Mouse (Mus musculus) limb, embryonic 12.5 days (tissue): ENCODE measurements at regions not wholly inside any gene's neighbourhood (a gene's known extent, or its start where the extent isn't known, plus 50 kb on each side); places are given as distances from the start of the nearest gene placed in this dataset.

Source experiments
- ATAC-seq: fragments of 200-750 bp; cut with Nextera tagmentation; 2 replicates; pipeline ENCODE4 v1.8.0; 2017; ENCODE audit warnings: low read depth, moderate TSS enrichment; ENCODE audit not compliant: insufficient number of reproducible peaks, insufficient read depth, low FRiP score, low TSS enrichment
- H3K27ac ChIP-seq: fragments of 300-500 bp; sonication (generic); 2 replicates; pipeline ENCODE4 v1.5.1; 2016; ENCODE audit warnings: mild to moderate bottlenecking, moderate library complexity
- H3K27me3 ChIP-seq: fragments of 300-500 bp; sonication (generic); 2 replicates; pipeline ENCODE4 v1.6.1; 2016; ENCODE audit warnings: mild to moderate bottlenecking, moderate library complexity
- H3K36me3 ChIP-seq: fragments of 300-500 bp; sonication (generic); 2 replicates; pipeline ENCODE4 v1.6.1; 2016; ENCODE audit warnings: mild to moderate bottlenecking, moderate library complexity
- H3K4me1 ChIP-seq: fragments of 300-500 bp; sonication (generic); replicated peaks from 2 replicates; pipeline ENCODE4 v1.6.1; 2016
- H3K4me2 ChIP-seq: fragments of 300-500 bp; sonication (generic); 2 replicates; pipeline ENCODE4 v1.6.1; 2016; ENCODE audit warnings: mild to moderate bottlenecking, moderate library complexity
- H3K4me3 ChIP-seq: fragments of 300-500 bp; sonication (generic); replicated peaks from 2 replicates; pipeline ENCODE4 v1.5.1; 2016; ENCODE audit warnings: mild to moderate bottlenecking
- H3K9ac ChIP-seq: fragments of 300-500 bp; sonication (generic); replicated peaks from 2 replicates; pipeline ENCODE4 v1.6.1; 2016; ENCODE audit warnings: mild to moderate bottlenecking, moderate library complexity
- H3K9me3 ChIP-seq: fragments of 300-500 bp; sonication (generic); 2 replicates; pipeline ENCODE4 v1.6.1; 2016; ENCODE audit warnings: mild to moderate bottlenecking, moderate library complexity
- WGBS: fragments of 180-500 bp; shearing (Covaris S2); methylation state at CpG from one replicate; pipeline ENCODE4 v1.1.7; 2016; 5-methylcytosine and 5-hydroxymethylcytosine counted together

DNA sequence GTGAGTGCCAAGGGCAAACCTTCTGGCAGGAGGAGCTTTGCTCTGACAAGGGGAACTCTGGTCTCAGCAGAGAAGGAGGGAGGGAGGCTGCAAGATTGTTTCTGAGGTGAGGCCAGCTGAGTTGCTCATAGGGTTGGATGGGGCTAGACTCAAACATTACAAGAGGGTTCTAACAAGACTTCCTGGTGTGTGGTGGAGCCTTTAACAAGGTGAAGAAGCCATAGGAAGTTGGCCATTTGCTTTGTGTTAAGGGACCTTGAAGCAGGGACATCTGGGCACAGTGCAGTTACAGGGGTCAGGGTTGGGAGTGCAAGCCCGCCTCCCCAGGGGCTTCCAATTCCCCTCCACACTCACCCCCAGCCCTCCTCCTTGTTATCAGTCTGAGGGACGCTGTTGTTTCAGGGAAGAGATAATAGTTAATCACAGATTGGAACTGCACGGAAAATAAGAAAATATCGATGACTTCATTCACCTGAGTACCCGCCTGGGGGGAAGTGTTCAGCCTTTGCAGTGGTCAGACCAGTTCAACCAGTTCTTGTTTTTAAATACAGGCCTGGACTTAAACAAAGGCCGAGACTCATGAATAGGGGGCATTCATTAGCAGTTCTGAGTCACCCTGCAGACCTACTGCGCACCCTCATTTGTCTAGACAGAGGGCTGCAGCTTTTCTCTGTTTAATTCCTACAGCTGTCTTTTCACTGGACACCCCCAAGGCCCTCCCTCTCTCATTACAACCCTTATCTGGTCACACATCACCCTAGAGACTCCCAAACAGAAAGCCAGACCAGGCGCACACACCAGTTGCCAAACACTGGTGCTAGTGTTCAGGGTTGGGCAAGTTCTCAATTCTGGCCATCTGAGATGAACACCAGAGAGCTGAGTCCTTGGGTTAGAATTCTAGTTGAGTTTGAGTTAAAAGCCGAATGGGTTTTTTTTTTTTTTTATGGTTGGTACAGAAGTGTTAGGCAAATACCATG lies 139.5 kb downstream of the Bcl2l11 start:
- no peak overlapping the region for H3K9ac ChIP-seq
- H3K9me3 ChIP-seq: no peaks in the 10 kb centered on the region
- H3K36me3 ChIP-seq: no peaks in the 10 kb centered on the region
- H3K4me3 ChIP-seq: no peak overlapping the region
- H3K4me2 ChIP-seq: no peak overlapping the region
- 42% methylated on average over 9 of the region's 9 CpGs for WGBS
- no peak overlapping the region for H3K27ac ChIP-seq
- H3K4me1 ChIP-seq: peaks cover 7% of the 10 kb centered on the region; the same call in 1 of the 2 replicates
- ATAC-seq: no peak
- no peaks in the 10 kb centered on the region for H3K27me3 ChIP-seq

DNA sequence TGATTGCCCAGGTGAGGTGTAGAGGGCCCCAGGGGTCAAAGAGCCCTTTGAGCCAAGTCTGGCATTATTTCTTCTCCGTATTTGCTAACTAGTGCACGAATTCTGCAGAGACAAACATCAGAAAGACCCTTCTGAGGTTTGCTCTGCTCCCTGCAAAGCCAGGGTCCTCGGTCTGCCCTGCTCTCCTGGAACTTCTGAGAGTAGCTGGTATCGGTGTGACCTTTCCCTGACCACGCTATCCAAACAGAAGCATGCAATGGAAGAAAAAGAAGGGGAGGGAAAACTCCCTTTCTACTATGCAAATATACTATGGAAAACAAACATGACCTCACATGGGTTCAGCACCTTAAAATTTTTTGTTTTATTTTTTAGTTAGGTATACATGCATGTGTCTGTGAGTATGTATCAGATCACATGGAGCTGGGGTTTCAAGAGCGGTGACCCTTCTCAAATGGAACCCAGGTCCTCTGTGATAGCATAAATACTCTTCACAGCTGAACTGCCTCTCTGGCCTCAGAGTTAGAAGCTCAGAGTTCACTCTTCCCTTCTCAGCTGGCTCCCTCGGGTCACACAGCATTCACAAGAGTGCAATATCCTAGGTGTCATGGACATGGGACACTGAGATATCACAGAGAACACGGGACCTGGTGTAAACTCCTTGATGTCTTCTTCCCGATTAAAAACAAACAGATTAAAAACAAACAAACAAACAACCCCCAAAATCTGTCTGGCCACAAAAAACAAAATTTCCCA lies 144.7 kb downstream of the Bcl2l11 start:
- Histone ChIP-seq H3K4me1 (peaks cover 4% of the 10 kb centered on the region; the same call in 1 of the 2 replicates), H3K36me3 (no peaks in the 10 kb centered on the region), H3K27ac (no peak overlapping the region), H3K4me2 (no peak overlapping the region), H3K4me3 (no peak overlapping the region), H3K27me3 (no peaks in the 10 kb centered on the region), H3K9me3 (no peaks in the 10 kb centered on the region), H3K9ac (no peak overlapping the region)
- WGBS: 64% methylated on average over 9 of the region's 9 CpGs
- ATAC-seq: no peak

DNA sequence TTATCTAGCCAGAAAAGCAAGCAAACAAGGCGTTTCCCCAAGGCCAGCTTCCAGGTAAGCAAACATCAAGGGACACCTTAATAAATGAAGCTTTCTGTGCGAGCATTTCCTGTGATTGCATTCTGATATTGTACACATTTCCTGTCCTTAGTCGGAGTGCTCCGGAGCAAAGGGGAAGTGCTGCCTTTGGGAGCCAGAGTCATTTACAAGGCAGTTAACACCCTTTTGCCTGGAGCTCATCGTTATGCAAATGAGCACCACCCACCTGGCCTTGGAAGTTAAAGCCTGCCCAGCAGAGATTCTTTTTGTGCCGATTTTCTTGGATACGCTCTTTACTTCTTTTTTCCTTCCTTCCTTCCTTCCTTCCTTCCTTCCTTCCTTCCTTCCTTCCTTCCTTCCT lies 147.0 kb downstream of the Bcl2l11 start:
- 9% methylated on average over 7 of the region's 7 CpGs for WGBS

DNA sequence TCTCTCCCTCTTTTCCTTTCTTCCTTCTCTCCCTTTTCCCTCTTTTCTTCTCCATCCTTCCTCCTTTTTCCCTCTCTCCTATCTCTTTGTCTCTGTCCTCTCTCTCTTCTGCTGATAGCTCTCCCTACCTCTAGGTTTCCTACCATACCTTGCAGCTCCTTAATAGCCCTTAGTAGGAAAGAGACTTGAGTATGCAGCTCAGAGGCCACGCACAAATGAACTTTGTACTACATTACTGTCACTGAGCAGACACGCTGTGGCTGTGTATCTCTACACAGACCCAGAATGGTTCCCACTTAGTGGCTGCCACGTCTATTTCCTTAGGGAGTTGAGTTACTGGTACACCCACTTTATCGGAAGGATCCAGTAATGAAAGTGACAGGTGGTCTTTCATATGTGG lies 147.5 kb downstream of the Bcl2l11 start:
- H3K4me3 ChIP-seq: no peak overlapping the region
- no peak overlapping the region for H3K9ac ChIP-seq
- H3K36me3 ChIP-seq: no peaks in the 10 kb centered on the region
- no peaks in the 10 kb centered on the region for H3K27me3 ChIP-seq
- no peaks in the 10 kb centered on the region for H3K9me3 ChIP-seq
- WGBS: 47% methylated on average over 4 of the region's 4 CpGs
- peaks cover 9% of the 10 kb centered on the region; the same call in 1 of the 2 replicates for H3K4me1 ChIP-seq
- no peak overlapping the region for H3K4me2 ChIP-seq
- H3K27ac ChIP-seq: no peak overlapping the region
- ATAC-seq: no peak

More for the DNA sequence above, 147.0 kb downstream of the Bcl2l11 start:
- Histone ChIP-seq H3K27me3 (no peaks in the 10 kb centered on the region), H3K27ac (no peak overlapping the region), H3K9me3 (no peaks in the 10 kb centered on the region), H3K4me2 (no peak overlapping the region), H3K4me1 (peaks cover 4% of the 10 kb centered on the region; the same call in 1 of the 2 replicates), H3K9ac (no peak overlapping the region), H3K4me3 (no peak overlapping the region), H3K36me3 (no peaks in the 10 kb centered on the region)
- no peak for ATAC-seq

DNA sequence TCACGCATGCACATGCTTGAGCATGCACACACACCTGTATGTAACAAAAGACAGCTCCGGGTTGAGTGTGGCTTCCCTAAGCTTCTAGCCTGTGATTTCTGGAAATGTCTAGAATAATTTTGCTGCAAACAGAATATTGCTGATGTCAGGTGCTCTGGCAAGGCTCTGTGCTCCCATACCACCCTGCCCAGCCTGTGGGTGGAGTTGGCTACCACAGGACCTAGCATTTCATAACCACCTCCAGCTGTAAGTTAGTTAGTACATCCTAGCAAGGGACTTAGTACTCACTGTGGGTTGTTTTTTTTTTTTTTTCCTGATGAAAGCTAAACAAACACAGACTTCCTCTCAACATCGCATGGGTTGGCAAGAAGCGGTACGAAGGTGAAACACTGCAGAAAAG lies 150.5 kb downstream of the Bcl2l11 start:
- Histone ChIP-seq H3K4me1 (peaks cover 14% of the 10 kb centered on the region), H3K27me3 (no peaks in the 10 kb centered on the region), H3K9me3 (no peaks in the 10 kb centered on the region), H3K4me2 (no peak overlapping the region), H3K27ac (no peak overlapping the region), H3K9ac (no peak overlapping the region), H3K36me3 (no peaks in the 10 kb centered on the region), H3K4me3 (no peak overlapping the region)
- ATAC-seq: no peak
- 85% methylated on average over 5 of the region's 5 CpGs for WGBS

DNA sequence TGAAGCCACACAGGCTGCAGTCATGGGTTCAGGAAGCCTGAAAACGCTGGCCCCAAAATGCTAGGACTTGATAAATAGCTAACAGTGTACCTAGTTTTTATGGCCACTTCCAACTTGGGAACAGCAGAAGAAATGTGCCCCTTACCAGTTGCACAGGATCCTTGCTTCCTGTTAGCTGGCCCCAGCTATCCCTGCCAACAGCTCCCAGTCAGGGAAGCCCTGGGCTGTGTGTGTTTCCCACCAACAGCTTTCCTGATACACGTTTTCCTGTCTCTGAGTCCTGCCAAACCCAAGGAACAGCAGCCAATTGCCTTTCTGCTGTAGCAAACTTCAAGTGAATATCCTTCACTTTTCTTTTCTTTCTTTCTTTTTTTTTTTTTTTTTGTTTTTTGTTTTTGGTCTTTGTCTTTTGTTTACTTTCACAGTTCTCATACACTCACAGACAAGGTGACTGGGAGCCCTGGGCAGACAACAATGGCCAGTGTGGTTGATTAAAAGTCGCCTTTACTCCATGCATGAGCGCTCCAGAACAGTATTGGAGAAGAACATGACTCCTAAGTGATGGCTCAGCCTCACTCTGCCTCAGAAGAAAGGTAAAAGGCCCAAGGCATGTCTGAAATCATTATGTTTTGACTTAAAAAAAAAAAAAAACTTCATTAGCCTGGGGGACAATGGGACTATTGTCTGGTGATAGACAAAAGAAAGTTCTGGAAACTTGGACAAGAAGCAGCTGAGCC lies 151.7 kb downstream of the Bcl2l11 start:
- 66% methylated on average over 4 of the region's 4 CpGs for WGBS
- H3K27ac ChIP-seq: no peak overlapping the region
- H3K9ac ChIP-seq: no peak overlapping the region
- H3K36me3 ChIP-seq: no peaks in the 10 kb centered on the region
- peaks cover 14% of the 10 kb centered on the region for H3K4me1 ChIP-seq
- no peak overlapping the region for H3K4me2 ChIP-seq
- no peaks in the 10 kb centered on the region for H3K9me3 ChIP-seq
- ATAC-seq: no peak
- H3K27me3 ChIP-seq: no peaks in the 10 kb centered on the region
- no peak overlapping the region for H3K4me3 ChIP-seq

DNA sequence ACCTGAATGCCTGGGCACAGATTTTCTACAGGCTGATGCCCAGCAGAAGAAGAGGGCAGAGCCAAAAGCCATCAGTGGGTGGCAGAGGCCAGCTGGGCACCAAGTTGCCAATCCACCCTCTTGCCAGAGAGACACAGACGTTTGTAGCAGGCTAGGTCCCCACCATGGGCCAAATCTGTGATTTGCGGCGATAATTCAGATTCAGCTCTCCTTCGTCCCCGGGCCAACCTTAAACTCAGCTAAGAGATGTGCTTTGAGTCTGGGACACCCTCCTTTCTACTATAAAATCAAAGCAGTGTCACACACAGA lies 152.2 kb downstream of the Bcl2l11 start:
- Histone ChIP-seq H3K4me3 (no peak overlapping the region), H3K4me2 (no peak overlapping the region), H3K9me3 (no peaks in the 10 kb centered on the region), H3K27me3 (no peaks in the 10 kb centered on the region), H3K27ac (no peak overlapping the region), H3K9ac (no peak overlapping the region), H3K36me3 (no peaks in the 10 kb centered on the region), H3K4me1 (peaks cover 11% of the 10 kb centered on the region)
- no peak for ATAC-seq
- 73% methylated on average over 5 of the region's 5 CpGs for WGBS

DNA sequence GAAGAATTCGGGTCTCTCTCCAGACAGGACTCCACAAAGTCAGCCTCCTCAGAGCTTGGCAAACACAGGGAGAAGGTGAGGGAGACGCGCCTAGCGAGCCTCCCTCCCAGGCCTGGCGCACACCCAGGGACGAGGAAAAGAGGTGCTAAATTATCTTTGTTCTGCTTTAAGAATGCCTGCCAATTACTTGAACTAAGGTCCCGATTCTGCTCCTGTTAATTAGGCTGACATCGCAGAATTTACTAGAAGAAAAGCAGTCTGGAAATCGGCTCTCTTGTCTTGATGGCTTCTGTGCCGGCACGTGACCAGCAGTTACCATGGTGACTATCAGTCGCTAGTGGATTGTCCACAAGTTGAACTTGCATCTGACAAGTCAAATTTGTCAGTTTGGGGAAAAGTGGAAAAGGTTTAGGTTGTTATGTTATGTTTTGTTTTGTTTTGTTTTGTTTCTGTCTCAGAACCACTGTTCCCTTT lies 152.8 kb downstream of the Bcl2l11 start:
- H3K27ac ChIP-seq: no peak overlapping the region
- no peak for ATAC-seq
- WGBS: 39% methylated on average over 12 of the region's 12 CpGs

DNA sequence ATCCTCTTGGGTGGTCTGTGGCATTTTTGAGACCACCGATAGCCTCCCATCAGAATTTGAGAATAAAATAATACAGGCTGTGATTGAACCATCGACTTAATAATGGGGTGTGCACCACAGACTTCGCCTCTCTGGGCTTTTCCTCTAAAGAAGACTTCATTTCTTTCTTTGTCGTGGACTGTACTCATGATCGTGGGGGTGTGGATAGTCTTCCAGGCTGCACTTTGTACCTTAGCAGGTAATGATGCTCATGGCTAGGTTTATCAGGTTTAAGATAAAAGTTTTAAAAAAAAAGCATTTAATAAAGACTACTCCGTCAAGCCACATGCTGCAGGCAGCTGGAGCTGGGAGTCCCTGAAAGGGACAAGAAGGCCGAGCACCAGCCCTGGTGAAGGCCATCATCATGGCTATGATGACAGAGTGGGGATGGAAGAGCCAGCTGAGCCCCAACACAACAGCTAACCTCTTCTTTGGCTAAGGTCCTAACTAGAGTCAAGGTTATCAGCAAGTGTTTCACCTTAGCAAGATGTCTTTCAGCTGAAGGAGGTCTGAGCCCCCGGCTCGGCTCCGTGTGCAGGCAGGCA lies 153.4 kb downstream of the Bcl2l11 start:
- WGBS: 86% methylated on average over 10 of the region's 10 CpGs

More for the DNA sequence above, 152.8 kb downstream of the Bcl2l11 start:
- Histone ChIP-seq H3K9ac (no peak overlapping the region), H3K4me2 (peak overlapping the region; percentile 15; the same call in 1 of the 2 replicates), H3K9me3 (no peaks in the 10 kb centered on the region), H3K4me1 (peaks cover 11% of the 10 kb centered on the region), H3K4me3 (no peak overlapping the region), H3K27me3 (no peaks in the 10 kb centered on the region), H3K36me3 (no peaks in the 10 kb centered on the region)

DNA sequence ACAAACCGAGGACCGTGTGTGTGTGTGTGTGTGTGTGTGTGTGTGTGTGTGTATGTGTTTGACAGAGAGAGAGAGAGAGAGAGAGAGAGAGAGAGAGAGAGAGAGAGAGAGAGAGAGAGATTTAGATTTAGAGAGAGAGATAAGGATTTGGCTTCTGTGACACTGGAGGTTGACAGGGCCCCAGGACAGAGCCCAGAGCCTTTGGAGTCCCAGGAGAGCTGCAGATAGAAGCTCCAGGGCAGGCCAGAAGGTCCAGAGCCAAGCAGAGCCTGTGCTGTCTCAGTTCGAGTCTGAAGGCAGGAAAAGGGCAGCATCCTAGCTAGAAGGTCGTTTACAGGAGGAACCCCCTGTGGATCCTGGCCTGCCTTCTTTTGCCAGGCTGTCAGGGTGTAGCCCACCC lies 156.8 kb downstream of the Bcl2l11 start:
- no peaks in the 10 kb centered on the region for H3K9me3 ChIP-seq
- ATAC-seq: no peak
- peaks cover 25% of the 10 kb centered on the region for H3K4me1 ChIP-seq
- H3K27ac ChIP-seq: no peak overlapping the region
- 41% methylated on average over 4 of the region's 4 CpGs for WGBS
- no peak overlapping the region for H3K4me3 ChIP-seq
- no peak overlapping the region for H3K9ac ChIP-seq
- H3K36me3 ChIP-seq: no peaks in the 10 kb centered on the region
- no peak overlapping the region for H3K4me2 ChIP-seq
- H3K27me3 ChIP-seq: no peaks in the 10 kb centered on the region

More for the DNA sequence above, 153.4 kb downstream of the Bcl2l11 start:
- no peak for ATAC-seq
- no peak overlapping the region for H3K4me3 ChIP-seq
- H3K9ac ChIP-seq: no peak overlapping the region
- H3K4me1 ChIP-seq: peaks cover 13% of the 10 kb centered on the region
- H3K27ac ChIP-seq: no peak overlapping the region
- H3K4me2 ChIP-seq: no peak overlapping the region
- no peaks in the 10 kb centered on the region for H3K36me3 ChIP-seq
- H3K27me3 ChIP-seq: no peaks in the 10 kb centered on the region
- no peaks in the 10 kb centered on the region for H3K9me3 ChIP-seq
